Mouse (Mus musculus): ENCODE data around the gene Kcns1. TPM values are rescaled to one million over a fixed set of nuclear protein-coding genes. Genes with fewer than 3 reads are reported as not detected.

The Kcns1 gene
- total and polyA plus RNA-seq, 2 experiments from 2014 or later: 3.0 to 15.8 TPM

DNA sequence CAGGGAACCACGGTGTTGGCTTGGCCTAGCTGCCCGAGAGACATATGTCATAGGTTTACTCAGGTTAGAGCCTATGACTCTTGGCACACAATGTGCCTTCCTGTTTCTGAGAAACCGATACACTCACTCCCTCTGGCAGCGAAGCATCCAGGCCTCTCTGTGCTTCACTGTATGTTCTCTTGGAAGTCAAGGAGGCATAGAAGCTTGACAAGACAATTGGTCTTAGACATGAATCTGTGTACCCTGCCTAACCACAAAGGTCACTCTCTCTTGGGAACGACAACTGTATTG, 25.7 kb upstream of the Kcns1 start:
- WGBS: 85% methylated on average over 5 of the region's 5 CpGs
- Histone ChIP-seq H3K4me2 (ENCODE audit: low read depth, low read length) (no peak overlapping the region), H3K4me3 (ENCODE audit: low read length) (no peak overlapping the region), H3K4me1 (ENCODE audit: insufficient read depth, low read length) (no peaks in the 10 kb centered on the region), H3K27me3 (ENCODE audit: insufficient read depth, low read length) (no peaks in the 10 kb centered on the region), H3K9me3 (ENCODE audit: low read length) (no peaks in the 10 kb centered on the region), H3K27ac (no peak overlapping the region), H3K9ac (replicated peaks; ENCODE audit: low read length) (no peak overlapping the region), H3K36me3 (ENCODE audit: insufficient read depth, low read length) (no peaks in the 10 kb centered on the region)
- TF ChIP-seq CTCF (IDR thresholded peaks at IDR 0.05; ENCODE audit: low read depth): no peak
- DNase-seq (ENCODE audit: low spot score): no peak
- ATAC-seq: no peak

DNA sequence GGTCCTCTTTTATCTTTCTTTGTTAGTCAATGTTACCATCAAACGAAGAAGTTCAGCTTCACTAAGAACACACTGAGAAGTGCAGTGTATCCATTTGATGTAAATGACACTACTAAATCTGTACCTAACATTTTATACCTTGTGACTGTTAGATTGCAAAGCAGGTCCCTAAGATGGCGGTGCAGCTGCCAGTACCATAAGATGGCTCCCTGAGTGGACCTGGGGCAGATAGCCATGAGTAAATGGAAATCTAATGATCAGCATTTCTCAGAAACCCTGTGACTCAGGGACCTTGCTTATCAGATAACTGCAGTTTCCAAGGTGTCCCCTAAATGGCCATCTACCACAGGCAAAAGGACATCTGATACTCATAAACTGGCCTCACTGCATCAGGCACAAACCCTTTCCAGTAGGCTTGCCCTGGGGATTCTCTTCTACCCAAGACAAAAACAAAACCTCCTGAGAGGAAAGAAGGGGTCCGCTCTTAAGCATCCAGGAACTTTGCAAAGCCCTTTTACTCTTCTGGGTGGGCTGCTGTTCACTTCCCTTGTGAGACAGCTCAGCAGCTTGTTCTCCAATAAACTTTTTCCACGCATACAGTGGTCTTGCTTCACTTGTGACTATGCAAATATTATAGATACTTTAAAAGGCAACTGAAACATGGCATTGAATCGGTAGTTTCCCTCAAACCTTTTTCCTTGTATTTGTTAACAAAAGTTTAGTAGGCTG, 25.2 kb upstream of the Kcns1 start:
- Histone ChIP-seq H3K36me3 (ENCODE audit: insufficient read depth, low read length) (no peaks in the 10 kb centered on the region), H3K9me3 (ENCODE audit: low read length) (no peaks in the 10 kb centered on the region), H3K9ac (replicated peaks; ENCODE audit: low read length) (no peak overlapping the region), H3K4me2 (ENCODE audit: low read depth, low read length) (no peak overlapping the region), H3K27ac (no peak overlapping the region), H3K27me3 (ENCODE audit: insufficient read depth, low read length) (no peaks in the 10 kb centered on the region), H3K4me1 (ENCODE audit: insufficient read depth, low read length) (no peaks in the 10 kb centered on the region), H3K4me3 (ENCODE audit: low read length) (no peak overlapping the region)
- WGBS: 88% methylated on average over 5 of the region's 5 CpGs
- DNase-seq (ENCODE audit: low spot score) (no peak), ATAC-seq (no peak)
- no peak for TF ChIP-seq CTCF (IDR thresholded peaks at IDR 0.05; ENCODE audit: low read depth)

DNA sequence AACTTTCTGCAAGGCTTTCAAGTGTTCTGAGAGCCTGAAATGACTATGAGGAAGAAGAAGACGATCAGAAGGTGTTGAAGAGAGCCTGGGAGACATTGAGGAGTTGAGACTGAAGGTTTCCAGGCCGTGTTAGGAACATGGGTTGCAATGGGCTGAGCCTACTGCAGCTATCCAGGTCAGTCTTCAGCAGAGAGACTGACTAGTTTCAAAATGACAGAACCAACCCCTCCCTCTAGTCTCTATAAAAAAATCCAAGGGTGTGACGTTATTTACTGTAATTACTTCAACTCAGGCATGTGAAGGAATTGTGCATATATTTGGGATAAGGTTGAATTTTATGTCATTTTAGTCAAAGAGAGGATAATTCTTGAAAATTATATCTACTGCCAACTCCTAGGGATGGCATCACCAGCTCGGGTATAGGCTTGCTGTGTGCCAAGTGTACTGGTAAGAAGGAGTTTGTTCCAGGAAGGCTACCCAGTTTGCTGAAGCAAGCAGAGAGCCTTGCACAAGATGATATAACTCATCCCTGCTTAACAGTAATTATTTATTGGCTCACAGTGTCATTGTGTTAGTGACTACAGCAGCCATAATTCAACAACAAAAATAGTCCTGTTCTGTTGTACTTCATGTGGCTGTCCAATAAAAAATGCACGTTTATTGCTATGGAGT, 24.2 kb upstream of the Kcns1 start:
- 78% methylated on average over 5 of the region's 5 CpGs for WGBS
- no peaks in the 10 kb centered on the region for H3K27me3 ChIP-seq (ENCODE audit: insufficient read depth, low read length)
- no peaks in the 10 kb centered on the region for H3K36me3 ChIP-seq (ENCODE audit: insufficient read depth, low read length)
- no peak overlapping the region for H3K9ac ChIP-seq (replicated peaks; ENCODE audit: low read length)
- H3K27ac ChIP-seq: no peak overlapping the region
- H3K4me2 ChIP-seq (ENCODE audit: low read depth, low read length): no peak overlapping the region
- TF ChIP-seq CTCF (IDR thresholded peaks at IDR 0.05; ENCODE audit: low read depth): no peak
- ATAC-seq (no peak), DNase-seq (ENCODE audit: low spot score) (no peak)
- no peak overlapping the region for H3K4me3 ChIP-seq (ENCODE audit: low read length)
- no peaks in the 10 kb centered on the region for H3K4me1 ChIP-seq (ENCODE audit: insufficient read depth, low read length)
- no peaks in the 10 kb centered on the region for H3K9me3 ChIP-seq (ENCODE audit: low read length)

DNA sequence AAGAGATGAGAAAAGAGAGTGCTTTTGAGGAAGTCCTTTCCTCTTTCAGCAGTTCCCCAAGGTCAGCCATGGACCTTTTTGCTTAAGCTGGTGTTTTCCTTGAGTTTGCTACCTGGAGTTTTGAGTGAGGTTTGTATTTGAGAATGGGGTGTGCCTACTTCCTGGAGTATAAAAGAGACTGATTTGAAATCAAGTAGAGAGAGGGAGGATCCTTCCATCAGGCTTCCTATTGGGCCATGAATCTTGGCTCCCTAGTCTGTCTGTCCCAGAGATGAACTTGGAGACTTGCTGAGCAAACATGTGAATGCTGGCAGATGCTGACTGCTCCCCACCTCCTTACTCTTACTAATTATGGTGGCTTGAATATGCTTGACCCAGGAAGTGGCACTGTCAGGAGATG, 21.4 kb upstream of the Kcns1 start:
- H3K4me1 ChIP-seq (ENCODE audit: insufficient read depth, low read length): no peaks in the 10 kb centered on the region
- H3K36me3 ChIP-seq (ENCODE audit: insufficient read depth, low read length): no peaks in the 10 kb centered on the region
- H3K9ac ChIP-seq (replicated peaks; ENCODE audit: low read length): no peak overlapping the region
- H3K9me3 ChIP-seq (ENCODE audit: low read length): no peaks in the 10 kb centered on the region
- DNase-seq (ENCODE audit: low spot score) (no peak), ATAC-seq (no peak)
- H3K27ac ChIP-seq: no peak overlapping the region
- no peak for TF ChIP-seq CTCF (IDR thresholded peaks at IDR 0.05; ENCODE audit: low read depth)
- H3K4me2 ChIP-seq (ENCODE audit: low read depth, low read length): no peak overlapping the region
- H3K27me3 ChIP-seq (ENCODE audit: insufficient read depth, low read length): no peaks in the 10 kb centered on the region
- no peak overlapping the region for H3K4me3 ChIP-seq (ENCODE audit: low read length)

DNA sequence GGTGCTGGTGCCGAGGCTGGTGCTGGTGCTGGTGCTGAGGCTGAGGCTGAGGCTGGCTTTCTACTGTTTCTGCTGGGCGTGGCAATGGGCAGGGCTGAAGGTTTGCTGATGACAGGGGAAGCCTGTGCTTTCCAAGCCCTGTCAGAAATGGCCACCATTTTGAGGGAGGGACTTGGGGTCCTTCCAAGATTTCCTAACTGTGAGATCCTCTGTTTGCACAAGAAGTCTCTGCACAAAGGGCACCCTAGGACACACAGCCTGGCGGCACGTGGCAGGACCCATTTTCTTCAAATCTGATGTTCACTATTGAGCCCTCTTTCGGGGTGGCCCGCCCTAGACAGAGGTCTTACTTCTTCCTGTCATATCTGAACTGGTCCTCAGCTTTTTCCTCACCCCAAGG, 19.7 kb upstream of the Kcns1 start, which contains the start of gene Wfdc12:
Wfdc12 (minus strand) TSS at position 33 of the 400 bp plus-strand sequence.
- ATAC-seq (no peak), DNase-seq (ENCODE audit: low spot score) (no peak)
- no peak for TF ChIP-seq CTCF (IDR thresholded peaks at IDR 0.05; ENCODE audit: low read depth)
- Histone ChIP-seq H3K27ac (no peak within 1 kb of the TSS), H3K27me3 (ENCODE audit: insufficient read depth, low read length) (no peaks in the 10 kb centered on the region), H3K9ac (replicated peaks; ENCODE audit: low read length) (no peak within 1 kb of the TSS), H3K4me2 (ENCODE audit: low read depth, low read length) (no peak within 1 kb of the TSS), H3K9me3 (ENCODE audit: low read length) (no peaks in the 10 kb centered on the region), H3K36me3 (ENCODE audit: insufficient read depth, low read length) (no peaks in the 10 kb centered on the region), H3K4me3 (ENCODE audit: low read length) (no peak within 1 kb of the TSS), H3K4me1 (ENCODE audit: insufficient read depth, low read length) (no peaks in the 10 kb centered on the region)
- 80% methylated on average over 6 of the region's 6 CpGs for WGBS

DNA sequence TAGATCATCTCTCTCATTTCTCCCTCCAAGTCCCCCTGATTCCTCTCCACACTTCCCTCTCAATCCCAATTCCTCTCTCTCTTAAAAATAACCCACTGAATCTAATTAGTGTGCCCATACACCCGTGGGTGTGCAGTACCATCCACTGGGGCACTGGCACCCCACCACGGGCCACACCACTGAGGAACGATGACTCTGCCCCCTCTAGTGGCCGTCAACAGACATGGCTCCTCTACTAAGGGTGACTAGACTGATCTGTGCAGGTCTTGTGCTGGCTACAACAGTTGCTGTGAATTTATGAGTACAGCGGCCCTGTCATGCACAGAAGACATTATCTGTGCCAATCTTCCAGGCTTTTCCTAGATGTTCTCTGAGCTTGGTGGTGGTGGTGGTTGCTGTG, 17.8 kb upstream of the Kcns1 start:
- 30% methylated on average over 5 of the region's 5 CpGs for WGBS
- no peak overlapping the region for H3K27ac ChIP-seq
- no peak overlapping the region for H3K4me3 ChIP-seq (ENCODE audit: low read length)
- no peaks in the 10 kb centered on the region for H3K27me3 ChIP-seq (ENCODE audit: insufficient read depth, low read length)
- no peak overlapping the region for H3K4me2 ChIP-seq (ENCODE audit: low read depth, low read length)
- DNase-seq (ENCODE audit: low spot score) (no peak), ATAC-seq (no peak)
- no peaks in the 10 kb centered on the region for H3K4me1 ChIP-seq (ENCODE audit: insufficient read depth, low read length)
- no peaks in the 10 kb centered on the region for H3K9me3 ChIP-seq (ENCODE audit: low read length)
- H3K9ac ChIP-seq (replicated peaks; ENCODE audit: low read length): no peak overlapping the region
- H3K36me3 ChIP-seq (ENCODE audit: insufficient read depth, low read length): no peaks in the 10 kb centered on the region
- TF ChIP-seq CTCF (IDR thresholded peaks at IDR 0.05; ENCODE audit: low read depth): peak; percentile 65

DNA sequence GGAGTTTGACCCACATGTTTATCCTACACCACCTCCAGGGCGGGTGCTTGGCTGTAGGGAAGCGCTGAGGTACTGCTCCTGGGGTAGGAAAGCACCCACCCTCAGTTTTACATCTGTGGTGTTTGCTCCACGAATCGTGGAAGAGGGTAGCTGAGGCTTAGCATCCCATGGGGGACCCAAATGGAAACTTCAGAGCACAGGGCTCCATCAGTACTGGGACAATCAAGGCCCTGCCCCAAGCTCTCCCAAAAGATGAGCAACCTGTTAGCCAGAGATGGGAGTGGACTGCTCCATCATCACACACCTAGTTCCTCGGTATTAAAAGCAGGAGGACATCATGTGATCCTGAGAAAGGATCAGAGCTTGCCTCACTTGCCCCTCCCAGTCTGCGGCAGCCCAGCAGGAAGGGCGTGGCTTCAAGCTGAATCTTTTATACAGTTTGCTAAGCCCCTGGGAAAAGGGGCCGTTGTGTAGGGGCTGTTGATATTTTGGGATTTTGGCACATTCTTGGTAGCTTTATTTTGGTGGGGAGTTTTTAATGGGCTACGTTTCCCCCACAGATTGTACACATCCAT, 13.3 kb upstream of the Kcns1 start:
- Histone ChIP-seq H3K4me2 (ENCODE audit: low read depth, low read length) (no peak overlapping the region), H3K27me3 (ENCODE audit: insufficient read depth, low read length) (no peaks in the 10 kb centered on the region), H3K9me3 (ENCODE audit: low read length) (no peaks in the 10 kb centered on the region), H3K27ac (no peak overlapping the region), H3K9ac (replicated peaks; ENCODE audit: low read length) (no peak overlapping the region), H3K4me1 (ENCODE audit: insufficient read depth, low read length) (no peaks in the 10 kb centered on the region), H3K36me3 (ENCODE audit: insufficient read depth, low read length) (no peaks in the 10 kb centered on the region), H3K4me3 (ENCODE audit: low read length) (no peak overlapping the region)
- DNase-seq (ENCODE audit: low spot score) (no peak), ATAC-seq (no peak)
- 45% methylated on average over 9 of the region's 9 CpGs for WGBS
- TF ChIP-seq CTCF (IDR thresholded peaks at IDR 0.05; ENCODE audit: low read depth): no peak
